Mouse (Mus musculus): ENCODE data around the gene Taf15. TPM values are rescaled to one million over a fixed set of nuclear protein-coding genes. Genes with fewer than 3 reads are reported as not detected.

Gene Taf15
- polyA plus RNA-seq, 1 experiment: 60.1 TPM

DNA sequence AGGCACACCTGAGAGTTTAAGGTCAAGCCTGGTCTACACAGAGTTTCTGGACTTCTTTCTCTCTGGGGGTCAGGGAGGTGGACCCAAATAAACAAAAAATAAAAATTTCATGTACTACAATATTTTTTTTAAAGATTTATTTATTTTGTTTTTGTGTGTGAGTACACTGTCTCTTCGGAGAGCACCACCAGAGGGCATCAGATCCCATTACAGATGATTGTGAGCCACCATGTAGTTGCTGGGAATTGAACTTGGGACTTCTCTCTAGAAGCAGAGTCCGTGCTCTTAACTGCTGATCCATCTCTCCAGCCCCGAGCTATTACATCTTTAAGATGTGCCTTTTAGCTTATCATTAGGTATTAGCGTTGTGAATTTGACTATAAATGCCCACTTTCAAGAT, 18.6 kb downstream of the Taf15 start:
- DNase-seq: no peak
- TF ChIP-seq POLR2A (IDR thresholded peaks at IDR 0.05; ENCODE audit: borderline replicate concordance, insufficient read depth, low read length) (no peak), CTCF (IDR thresholded peaks at IDR 0.05; ENCODE audit: borderline replicate concordance, insufficient read depth, low read depth, low read length) (no peak)
- Histone ChIP-seq H3K27ac (ENCODE audit: insufficient read depth, low read length) (no peak overlapping the region), H3K4me3 (replicated peaks; ENCODE audit: insufficient read depth, low read depth, low read length) (no peak overlapping the region), H3K4me1 (ENCODE audit: control insufficient read depth, insufficient read depth, low read length) (no peaks in the 10 kb centered on the region), H3K27me3 (ENCODE audit: control insufficient read depth, insufficient read depth, low read length) (no peaks in the 10 kb centered on the region)
- 85% methylated on average over 4 of the region's 4 CpGs for WGBS

DNA sequence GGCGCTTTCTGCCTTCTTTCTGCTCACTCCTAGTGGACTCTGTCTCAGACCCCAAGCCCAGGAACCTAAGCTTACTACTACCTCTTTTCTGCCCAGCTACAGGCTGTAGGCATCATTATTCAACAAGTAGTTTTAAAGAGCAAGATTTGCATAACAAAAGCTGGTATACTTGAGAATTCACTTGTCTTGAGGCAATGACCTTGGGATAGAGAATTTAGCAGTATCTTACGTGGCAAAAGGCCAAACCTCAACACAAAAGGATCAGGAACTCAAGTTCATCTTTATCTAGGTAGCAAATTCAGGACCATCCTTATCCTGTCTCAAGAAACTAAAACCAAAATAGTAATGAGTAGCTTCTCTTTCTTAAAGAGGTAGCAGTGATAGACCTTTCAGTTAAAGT, 22.7 kb downstream of the Taf15 start:
- Histone ChIP-seq H3K4me3 (replicated peaks; ENCODE audit: insufficient read depth, low read depth, low read length) (no peak overlapping the region), H3K27me3 (ENCODE audit: control insufficient read depth, insufficient read depth, low read length) (no peaks in the 10 kb centered on the region), H3K4me1 (ENCODE audit: control insufficient read depth, insufficient read depth, low read length) (no peaks in the 10 kb centered on the region), H3K27ac (ENCODE audit: insufficient read depth, low read length) (no peak overlapping the region)
- no peak for DNase-seq
- WGBS: 76% methylated on average over 2 of the region's 2 CpGs
- no peak for TF ChIP-seq POLR2A (IDR thresholded peaks at IDR 0.05; ENCODE audit: borderline replicate concordance, insufficient read depth, low read length)
- no peak for TF ChIP-seq CTCF (IDR thresholded peaks at IDR 0.05; ENCODE audit: borderline replicate concordance, insufficient read depth, low read depth, low read length)

DNA sequence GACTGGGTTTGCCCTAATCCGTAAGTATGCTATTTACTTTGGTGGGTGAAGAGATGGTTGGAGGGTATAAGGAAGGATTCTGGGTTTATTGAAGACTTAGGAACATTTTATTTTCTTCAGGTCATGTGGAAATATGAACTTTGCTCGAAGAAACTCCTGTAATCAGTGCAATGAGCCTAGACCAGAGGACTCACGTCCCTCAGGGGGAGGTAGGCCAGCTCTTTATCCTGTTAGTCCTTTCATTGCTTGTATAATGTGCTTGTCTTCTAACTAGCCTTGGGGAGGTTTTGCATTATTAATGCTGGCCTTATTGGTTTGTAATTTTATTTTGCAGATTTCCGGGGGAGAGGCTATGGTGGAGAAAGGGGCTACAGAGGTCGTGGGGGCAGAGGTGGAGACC, 31.4 kb downstream of the Taf15 start:
- WGBS: 91% methylated on average over 5 of the region's 5 CpGs
- H3K27ac ChIP-seq (ENCODE audit: insufficient read depth, low read length): no peak overlapping the region
- H3K4me1 ChIP-seq (ENCODE audit: control insufficient read depth, insufficient read depth, low read length): no peaks in the 10 kb centered on the region
- H3K4me3 ChIP-seq (replicated peaks; ENCODE audit: insufficient read depth, low read depth, low read length): no peak overlapping the region
- H3K27me3 ChIP-seq (ENCODE audit: control insufficient read depth, insufficient read depth, low read length): no peaks in the 10 kb centered on the region
- no peak for TF ChIP-seq CTCF (IDR thresholded peaks at IDR 0.05; ENCODE audit: borderline replicate concordance, insufficient read depth, low read depth, low read length)
- no peak for TF ChIP-seq POLR2A (IDR thresholded peaks at IDR 0.05; ENCODE audit: borderline replicate concordance, insufficient read depth, low read length)
- DNase-seq: no peak

DNA sequence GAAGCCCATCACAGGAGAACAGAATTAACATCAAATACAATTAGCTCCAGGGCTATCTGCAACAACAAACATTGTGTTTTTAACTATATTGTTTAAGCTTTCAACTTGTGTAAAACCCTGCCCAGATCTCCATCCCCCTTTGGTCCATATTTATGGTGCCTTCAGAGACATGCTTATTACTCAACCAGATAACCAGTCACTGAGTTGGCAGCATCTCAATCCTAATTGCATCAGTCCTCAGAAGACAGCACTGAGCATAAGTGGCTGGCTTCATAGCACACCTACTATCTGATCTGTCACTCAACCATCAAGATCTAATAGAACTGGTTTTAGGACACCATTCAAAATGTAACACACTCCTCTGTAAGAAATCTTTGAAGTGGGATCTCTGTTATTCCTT, 36.6 kb downstream of the Taf15 start:
- TF ChIP-seq CTCF (IDR thresholded peaks at IDR 0.05; ENCODE audit: borderline replicate concordance, insufficient read depth, low read depth, low read length) (no peak), POLR2A (IDR thresholded peaks at IDR 0.05; ENCODE audit: borderline replicate concordance, insufficient read depth, low read length) (no peak)
- Histone ChIP-seq H3K4me3 (replicated peaks; ENCODE audit: insufficient read depth, low read depth, low read length) (no peak overlapping the region), H3K4me1 (ENCODE audit: control insufficient read depth, insufficient read depth, low read length) (no peaks in the 10 kb centered on the region), H3K27me3 (ENCODE audit: control insufficient read depth, insufficient read depth, low read length) (no peaks in the 10 kb centered on the region), H3K27ac (ENCODE audit: insufficient read depth, low read length) (no peak overlapping the region)
- DNase-seq: no peak

DNA sequence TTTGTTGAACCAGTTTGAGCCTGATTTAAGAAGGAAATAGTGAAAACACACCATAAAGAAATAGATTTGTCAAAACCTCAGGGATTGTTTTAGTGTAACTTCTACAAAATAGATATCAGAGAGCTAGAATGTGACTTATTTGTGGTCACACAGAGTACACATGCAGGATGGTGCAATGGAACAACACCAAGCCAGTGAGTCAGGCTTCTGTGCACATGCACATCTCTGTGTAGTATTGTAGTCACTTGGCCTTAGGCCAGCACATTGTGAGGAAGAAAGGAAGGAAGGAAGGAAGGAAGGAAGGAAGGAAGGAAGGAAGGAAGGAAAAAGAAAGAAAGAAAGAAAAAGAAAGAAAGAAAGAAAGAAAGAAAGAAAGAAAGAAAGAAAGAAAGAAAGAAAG, 44.3 kb downstream of the Taf15 start:
- Histone ChIP-seq H3K4me3 (replicated peaks; ENCODE audit: insufficient read depth, low read depth, low read length) (no peak overlapping the region), H3K27ac (ENCODE audit: insufficient read depth, low read length) (no peak overlapping the region), H3K4me1 (ENCODE audit: control insufficient read depth, insufficient read depth, low read length) (no peaks in the 10 kb centered on the region), H3K27me3 (ENCODE audit: control insufficient read depth, insufficient read depth, low read length) (no peaks in the 10 kb centered on the region)
- DNase-seq: no peak
- TF ChIP-seq POLR2A (IDR thresholded peaks at IDR 0.05; ENCODE audit: borderline replicate concordance, insufficient read depth, low read length) (no peak), CTCF (IDR thresholded peaks at IDR 0.05; ENCODE audit: borderline replicate concordance, insufficient read depth, low read depth, low read length) (no peak)

DNA sequence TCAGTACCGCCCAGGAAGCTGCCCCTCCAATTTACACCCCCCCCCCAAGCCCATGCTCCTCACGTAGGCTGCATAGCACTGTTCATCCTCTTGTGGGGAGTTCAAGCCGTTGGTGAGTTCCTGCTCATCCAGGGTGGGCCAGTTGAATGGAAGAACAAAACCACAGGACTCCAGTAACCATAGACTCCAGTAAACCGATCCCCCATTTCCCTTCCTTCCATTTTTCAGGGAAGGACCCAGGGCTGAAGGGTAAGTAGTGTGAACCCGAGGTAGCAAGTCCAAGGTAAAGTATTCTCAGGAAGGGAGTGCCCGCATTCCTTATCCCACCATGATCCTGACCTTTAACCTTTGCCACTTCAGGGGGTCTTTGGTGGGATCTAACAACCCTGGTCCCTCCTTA, 45.5 kb downstream of the Taf15 start:
- Histone ChIP-seq H3K27me3 (ENCODE audit: control insufficient read depth, insufficient read depth, low read length) (no peaks in the 10 kb centered on the region), H3K27ac (ENCODE audit: insufficient read depth, low read length) (no peak overlapping the region), H3K4me1 (ENCODE audit: control insufficient read depth, insufficient read depth, low read length) (no peaks in the 10 kb centered on the region), H3K4me3 (replicated peaks; ENCODE audit: insufficient read depth, low read depth, low read length) (no peak overlapping the region)
- DNase-seq: no peak
- 71% methylated on average over 6 of the region's 6 CpGs for WGBS
- no peak for TF ChIP-seq POLR2A (IDR thresholded peaks at IDR 0.05; ENCODE audit: borderline replicate concordance, insufficient read depth, low read length)
- no peak for TF ChIP-seq CTCF (IDR thresholded peaks at IDR 0.05; ENCODE audit: borderline replicate concordance, insufficient read depth, low read depth, low read length)

DNA sequence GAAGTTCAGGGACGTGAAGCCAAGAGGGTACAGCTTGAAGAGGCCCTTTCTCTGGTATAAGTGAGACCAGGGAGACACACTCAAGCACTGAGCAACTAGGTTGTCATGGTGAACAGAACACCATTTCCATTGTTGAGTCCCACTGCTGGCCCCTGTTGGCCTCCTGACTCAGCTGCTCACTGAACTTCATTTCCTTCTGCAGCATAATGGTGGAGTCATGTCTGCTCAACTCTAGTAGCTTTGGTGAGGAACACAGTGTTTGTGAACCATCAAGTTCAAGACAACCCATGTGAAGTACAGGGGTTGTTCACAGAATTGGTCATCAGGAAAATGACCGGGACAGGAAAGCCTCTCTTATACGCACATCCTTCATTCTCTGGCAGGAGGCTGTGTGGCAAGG, 49.2 kb downstream of the Taf15 start, which contains the start of gene Heatr9:
Gene Heatr9, minus strand, starts transcription at position 101 of the 400 bp plus-strand sequence.
- H3K4me3 ChIP-seq (replicated peaks; ENCODE audit: insufficient read depth, low read depth, low read length): no peak within 1 kb of the TSS
- H3K4me1 ChIP-seq (ENCODE audit: control insufficient read depth, insufficient read depth, low read length): no peaks in the 10 kb centered on the region
- no peak for DNase-seq
- no peak within 1 kb of the TSS for H3K27ac ChIP-seq (ENCODE audit: insufficient read depth, low read length)
- no peak for TF ChIP-seq POLR2A (IDR thresholded peaks at IDR 0.05; ENCODE audit: borderline replicate concordance, insufficient read depth, low read length)
- no peaks in the 10 kb centered on the region for H3K27me3 ChIP-seq (ENCODE audit: control insufficient read depth, insufficient read depth, low read length)
- WGBS: 83% methylated on average over 3 of the region's 3 CpGs

DNA sequence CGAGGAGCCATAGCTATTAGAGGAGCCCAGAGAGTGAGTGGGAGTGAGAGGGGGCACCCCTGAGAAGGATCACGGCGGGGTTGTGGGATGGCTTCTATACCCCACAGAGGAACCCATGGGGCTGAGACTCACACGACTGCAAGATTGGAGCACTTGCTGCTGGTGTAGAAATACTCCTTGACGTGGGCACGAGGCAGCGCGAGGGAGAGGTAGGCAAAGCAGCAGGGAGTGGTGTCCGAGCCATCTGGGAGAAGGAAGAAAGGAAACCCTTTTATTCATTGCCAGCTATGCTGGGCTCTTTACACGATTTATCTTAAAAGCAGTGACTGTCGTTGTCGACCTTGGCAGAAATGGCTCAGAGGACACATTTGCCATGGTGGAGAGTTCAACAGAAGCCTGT, 56.1 kb downstream of the Taf15 start:
- TF ChIP-seq POLR2A (IDR thresholded peaks at IDR 0.05; ENCODE audit: borderline replicate concordance, insufficient read depth, low read length) (no peak), CTCF (IDR thresholded peaks at IDR 0.05; ENCODE audit: borderline replicate concordance, insufficient read depth, low read depth, low read length) (no peak)
- Histone ChIP-seq H3K27ac (ENCODE audit: insufficient read depth, low read length) (no peak overlapping the region), H3K4me3 (replicated peaks; ENCODE audit: insufficient read depth, low read depth, low read length) (no peak overlapping the region), H3K27me3 (ENCODE audit: control insufficient read depth, insufficient read depth, low read length) (no peaks in the 10 kb centered on the region), H3K4me1 (ENCODE audit: control insufficient read depth, insufficient read depth, low read length) (no peaks in the 10 kb centered on the region)
- no peak for DNase-seq
- 27% methylated on average over 12 of the region's 12 CpGs for WGBS
